Mouse (Mus musculus): ENCODE results near the gene Lamb1.

GRCm38 (mm10) chr12:31278270-31278669, 13.2 kb downstream of the Lamb1 start:
- TF ChIP-seq POLR2A (IDR thresholded peaks at IDR 0.05; ENCODE audit: low read depth, low read length) = no peak
- TF ChIP-seq POLR2AphosphoS2 (IDR thresholded peaks at IDR 0.05; ENCODE audit: low read depth, low read length) = no peak
- no peak for TF ChIP-seq CTCF (conservative IDR thresholded peaks at IDR 0.05 in 1 of 2, IDR thresholded peaks at IDR 0.05 in 1 of 2; ENCODE audit: low read depth in 2 of 2, low read length in 2 of 2)
- no peak for TF ChIP-seq IRF4 (IDR thresholded peaks at IDR 0.05; ENCODE audit: low read depth, low read length)
- TF ChIP-seq GABPA (IDR thresholded peaks at IDR 0.05; ENCODE audit: insufficient replicate concordance, low read depth, low read length) = no peak
- no peak for TF ChIP-seq JUND (conservative IDR thresholded peaks at IDR 0.05; ENCODE audit: low read depth, low read length)
